Mouse (Mus musculus) MEL (cell line): ENCODE results near the gene Mtrr. TPM values are rescaled to one million over a fixed set of nuclear protein-coding genes. Genes with fewer than 3 reads are reported as not detected.

Experiments used
- DNase-seq: peaks from one replicate; pipeline ENCODE4 v3.0.0; 2011; ENCODE audit warnings: low read depth, low spot score
- H3K27ac ChIP-seq: 2 replicates; pipeline ENCODE4 v1.5.1; 2012; ENCODE audit warnings: low read depth, mild to moderate bottlenecking, control low read depth, low read length, moderate library complexity; ENCODE audit not compliant: control insufficient read depth
- H3K27me3 ChIP-seq, 2 experiments: fragments of 150-350 bp in 1 of 2; sonication (generic) in 1 of 2; 2 replicates each; pipeline ENCODE4 v1.6.1; 2012; ENCODE audit warnings: low read length in 2 of 2, mild to moderate bottlenecking in 2 of 2, improper control_type of control experiment in 1 of 2, moderate library complexity in 1 of 2; ENCODE audit not compliant: insufficient read depth in 2 of 2, control insufficient read depth in 1 of 2
- H3K36me3 ChIP-seq, 2 experiments: 2 replicates each; pipeline ENCODE4 v1.6.1; 2012 to 2014; ENCODE audit warnings: low read length in 2 of 2, improper control_type of control experiment in 1 of 2, inconsistent platforms in 1 of 2, mild to moderate bottlenecking in 1 of 2; ENCODE audit not compliant: insufficient read depth in 2 of 2, control insufficient read depth in 1 of 2
- H3K4me1 ChIP-seq, 2 experiments: fragments of 150-350 bp in 1 of 2; sonication (generic) in 1 of 2; 2 replicates each; pipeline ENCODE4 v1.6.1; 2012; ENCODE audit warnings: low read length in 2 of 2, improper control_type of control experiment in 1 of 2, mild to moderate bottlenecking in 1 of 2; ENCODE audit not compliant: insufficient read depth in 2 of 2, control insufficient read depth in 1 of 2
- H3K4me3 ChIP-seq, 2 experiments: fragments of 150-350 bp in 1 of 2; sonication (generic) in 1 of 2; 2 replicates each; pipeline ENCODE4 v1.5.1; 2012; ENCODE audit warnings: low read depth in 2 of 2, low read length in 2 of 2, mild to moderate bottlenecking in 2 of 2, moderate library complexity in 2 of 2, control low read depth in 1 of 2, improper control_type of control experiment in 1 of 2; ENCODE audit not compliant: control insufficient read depth in 1 of 2, insufficient read depth in 1 of 2
- H3K79me2 ChIP-seq: 2 replicates; pipeline ENCODE4 v1.6.1; 2012; ENCODE audit warnings: mild to moderate bottlenecking, low read length, moderate library complexity; ENCODE audit not compliant: control insufficient read depth, poor library complexity, insufficient read depth
- H3K9ac ChIP-seq: 2 replicates; pipeline ENCODE4 v1.6.1; 2012; ENCODE audit warnings: low read depth, mild to moderate bottlenecking, control low read depth, low read length, moderate library complexity; ENCODE audit not compliant: control insufficient read depth, poor library complexity, severe bottlenecking
- H3K9me3 ChIP-seq: fragments of 150-350 bp; sonication (generic); replicated peaks from 2 replicates; pipeline ENCODE4 v1.6.1; 2012; ENCODE audit warnings: mild to moderate bottlenecking, low read length, improper control_type of control experiment, moderate library complexity; ENCODE audit not compliant: insufficient read depth
- CTCF ChIP-seq, 3 experiments: IDR thresholded peaks in 2 of 3; conservative IDR thresholded peaks in 1 of 3; 2 replicates each; pipeline ENCODE4 v1.5.1; 2011 to 2012; ENCODE audit warnings: low read length in 3 of 3, low read depth in 2 of 3, mild to moderate bottlenecking in 2 of 3, improper control_type of control experiment in 1 of 3, inconsistent platforms in 1 of 3, mixed read lengths in 1 of 3, moderate library complexity in 1 of 3; ENCODE audit not compliant: control insufficient read depth in 1 of 3, insufficient read depth in 1 of 3, poor library complexity in 1 of 3, severe bottlenecking in 1 of 3
- E2F4 ChIP-seq: IDR thresholded peaks from 2 replicates; pipeline ENCODE4 v1.6.1; 2011; ENCODE audit warnings: low read depth, low read length, improper control_type of control experiment, borderline replicate concordance
- ELF1 ChIP-seq: IDR thresholded peaks from 2 replicates; pipeline ENCODE4 v1.6.1; 2014; ENCODE audit warnings: low read depth, mild to moderate bottlenecking, inconsistent platforms, low read length, improper control_type of control experiment, moderate library complexity
- EP300 ChIP-seq, 2 experiments: IDR thresholded peaks; 2 replicates each; pipeline ENCODE4 v1.6.1; 2011; ENCODE audit warnings: improper control_type of control experiment in 2 of 2, low read length in 2 of 2, low read depth in 1 of 2, mild to moderate bottlenecking in 1 of 2
- GABPA ChIP-seq: IDR thresholded peaks from 2 replicates; pipeline ENCODE4 v1.6.1; 2012; ENCODE audit warnings: low read depth, mild to moderate bottlenecking, inconsistent platforms, low read length, improper control_type of control experiment, moderate library complexity
- HCFC1 ChIP-seq: IDR thresholded peaks from 2 replicates; pipeline ENCODE4 v1.6.1; 2012; ENCODE audit warnings: low read depth, mild to moderate bottlenecking, inconsistent platforms, low read length, improper control_type of control experiment, moderate library complexity
- JUND ChIP-seq: IDR thresholded peaks from 2 replicates; pipeline ENCODE4 v1.6.1; 2011; ENCODE audit warnings: low read depth, mild to moderate bottlenecking, improper control_type of control experiment, low read length
- MXI1 ChIP-seq: IDR thresholded peaks from 2 replicates; pipeline ENCODE4 v1.6.1; 2011; ENCODE audit warnings: mild to moderate bottlenecking, low read depth, low read length, improper control_type of control experiment
- MYB ChIP-seq: IDR thresholded peaks from 2 replicates; pipeline ENCODE4 v1.6.1; 2011; ENCODE audit warnings: mild to moderate bottlenecking, low read depth, low read length, improper control_type of control experiment
- NELFE ChIP-seq: IDR thresholded peaks from 2 replicates; pipeline ENCODE4 v1.6.1; 2011; ENCODE audit warnings: low read depth, low read length, improper control_type of control experiment
- NRF1 ChIP-seq: IDR thresholded peaks from 2 replicates; pipeline ENCODE4 v1.6.1; 2014; ENCODE audit warnings: low read depth, mild to moderate bottlenecking, inconsistent platforms, low read length, improper control_type of control experiment, moderate library complexity; ENCODE audit not compliant: poor library complexity, insufficient read depth, severe bottlenecking
- POLR2A ChIP-seq, 2 experiments: IDR thresholded peaks; 2 replicates each; pipeline ENCODE4 v1.6.1; 2011 to 2012; ENCODE audit warnings: low read length in 2 of 2, mild to moderate bottlenecking in 2 of 2, control low read depth in 1 of 2, improper control_type of control experiment in 1 of 2, low read depth in 1 of 2, moderate library complexity in 1 of 2; ENCODE audit not compliant: control insufficient read depth in 1 of 2, insufficient read depth in 1 of 2, poor library complexity in 1 of 2
- POLR2AphosphoS2 ChIP-seq: IDR thresholded peaks from 2 replicates; pipeline ENCODE4 v1.6.1; 2011; ENCODE audit warnings: low read length, improper control_type of control experiment
- RAD21 ChIP-seq: IDR thresholded peaks from 2 replicates; pipeline ENCODE4 v1.6.1; 2011; ENCODE audit warnings: mild to moderate bottlenecking, low read depth, low read length, improper control_type of control experiment
- SIN3A ChIP-seq: IDR thresholded peaks from 2 replicates; pipeline ENCODE4 v1.6.1; 2012; ENCODE audit warnings: low read length, improper control_type of control experiment, inconsistent platforms
- SMC3 ChIP-seq: IDR thresholded peaks from 2 replicates; pipeline ENCODE4 v1.6.1; 2011; ENCODE audit warnings: low read depth, low read length, improper control_type of control experiment
- USF2 ChIP-seq, 2 experiments: IDR thresholded peaks; 2 replicates each; pipeline ENCODE4 v1.6.1; 2011 to 2012; ENCODE audit warnings: improper control_type of control experiment in 2 of 2, low read length in 2 of 2, borderline replicate concordance in 1 of 2, inconsistent platforms in 1 of 2, low read depth in 1 of 2, mild to moderate bottlenecking in 1 of 2; ENCODE audit not compliant: insufficient read depth in 1 of 2
- ZC3H11A ChIP-seq: IDR thresholded peaks from 2 replicates; pipeline ENCODE4 v1.6.1; 2012; ENCODE audit warnings: low read depth, mild to moderate bottlenecking, inconsistent platforms, low read length, improper control_type of control experiment
- ZKSCAN1 ChIP-seq: IDR thresholded peaks from 2 replicates; pipeline ENCODE4 v1.6.1; 2012; ENCODE audit warnings: low read depth, mild to moderate bottlenecking, inconsistent platforms, low read length, improper control_type of control experiment, moderate library complexity
- ZNF384 ChIP-seq: IDR thresholded peaks from 2 replicates; pipeline ENCODE4 v1.6.1; 2012; ENCODE audit warnings: low read depth, mild to moderate bottlenecking, inconsistent platforms, low read length, improper control_type of control experiment
- polyA plus RNA-seq, 2 experiments: library from polyadenylated mRNA; stranded (reverse) in 1 of 2; unstranded in 1 of 2; fragments of >175 nt in 1 of 2; fragments of >200 nt in 1 of 2; gene quantifications; 2 replicates each; pipeline versions ENCODE4 v1.2.1 to v1.2.4; 2012; ENCODE audit warnings: low replicate concordance in 2 of 2, low read depth in 1 of 2; ENCODE audit not compliant: insufficient read length in 2 of 2, insufficient read depth in 1 of 2, missing spikeins in 1 of 2
- total RNA-seq: library from RNA; depleted of rRNA; stranded (reverse); fragments of 300-350 nt; gene quantifications from 2 replicates; pipeline ENCODE4 v1.2.3, GENCODE M21; 2012

Mtrr gene
- total and polyA plus RNA-seq, 3 experiments: 18.0 to 20.8 TPM; not detected in 1

DNA sequence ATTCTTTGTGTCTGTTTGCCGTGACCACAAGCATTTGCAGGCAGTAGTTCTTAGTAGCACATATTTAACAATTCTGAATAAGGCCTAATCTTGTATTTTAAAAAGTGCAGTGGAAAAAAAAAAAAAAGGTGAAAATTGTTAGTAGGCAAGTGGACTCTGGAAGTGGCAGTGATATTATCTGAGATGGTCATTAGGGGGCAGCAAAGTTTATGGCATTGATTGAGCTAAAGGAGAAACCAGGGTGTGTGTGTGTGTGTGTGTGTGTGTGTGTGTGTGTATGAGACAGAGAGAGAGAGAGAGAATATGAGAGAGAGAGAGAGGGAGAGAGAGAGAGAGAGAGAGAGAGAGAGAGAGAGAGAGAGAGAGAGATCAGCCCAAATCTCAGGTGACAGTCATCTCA is 11.8 kb upstream of the Mtrr start:
- no peaks in the 10 kb centered on the region for H3K79me2 ChIP-seq
- no peak overlapping the region for H3K4me3 ChIP-seq
- no peaks in the 10 kb centered on the region for H3K27me3 ChIP-seq
- H3K27ac ChIP-seq: no peak overlapping the region
- no peak overlapping the region for H3K9ac ChIP-seq
- TF ChIP-seq RAD21 (peak; percentile 23), CTCF (IDR thresholded peaks at IDR 0.05 in 2 of 3, conservative IDR thresholded peaks at IDR 0.05 in 1 of 3; ENCODE audit: control insufficient read depth in 1 of 3, insufficient read depth in 1 of 3, low read depth in 2 of 3, low read length in 3 of 3, poor library complexity in 1 of 3, severe bottlenecking in 1 of 3) (peak in 1 of 3 experiments; percentile 26; a peak in 2 of 6 replicates), ZNF384 (peak; percentile 45), SIN3A (no peak), E2F4 (no peak)
- H3K36me3 ChIP-seq: peaks cover 0 to 4% of the 10 kb centered on the region in 2 experiments; a peak in 2 of 4 replicates
- no peaks in the 10 kb centered on the region for H3K9me3 ChIP-seq
- DNase-seq: peak; percentile 22
- H3K4me1 ChIP-seq: no peaks in the 10 kb centered on the region

DNA sequence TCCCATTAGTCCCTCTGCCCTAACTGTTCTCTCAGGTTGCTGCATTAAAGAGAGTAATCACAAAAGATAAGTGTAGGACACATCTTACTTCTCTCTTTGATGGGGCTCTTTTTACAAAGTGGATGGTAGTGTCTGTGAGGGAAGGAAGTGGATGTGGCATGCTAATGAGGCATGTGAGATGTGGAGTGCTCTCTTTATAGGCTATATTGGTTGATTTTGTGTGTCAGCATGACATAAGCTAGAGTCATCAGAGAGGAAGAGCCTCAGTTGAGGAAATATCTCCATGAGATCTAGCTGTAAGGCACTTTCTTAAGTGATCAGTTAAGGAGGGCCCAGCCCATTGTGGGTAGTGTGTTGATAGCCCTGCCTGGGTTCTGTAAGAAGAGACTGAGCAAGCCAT is 6.4 kb upstream of the Mtrr start:
- DNase-seq: no peak
- H3K4me1 ChIP-seq: no peaks in the 10 kb centered on the region
- H3K27me3 ChIP-seq: no peaks in the 10 kb centered on the region
- H3K36me3 ChIP-seq: peaks cover 2 to 4% of the 10 kb centered on the region in 2 experiments; a peak in 2 of 4 replicates
- H3K4me3 ChIP-seq: no peak overlapping the region
- H3K9ac ChIP-seq: no peak overlapping the region
- no peak overlapping the region for H3K27ac ChIP-seq
- H3K79me2 ChIP-seq: peaks cover 10% of the 10 kb centered on the region; the same call in 1 of the 2 replicates
- H3K9me3 ChIP-seq: no peaks in the 10 kb centered on the region
- no peak for TF ChIP-seq EP300 (IDR thresholded peaks at IDR 0.05; ENCODE audit: low read depth in 1 of 2, low read length in 2 of 2)
- no peak for TF ChIP-seq ELF1

- H3K9ac ChIP-seq: no peak overlapping the region
- H3K27ac ChIP-seq: no peak overlapping the region
- H3K79me2 ChIP-seq: peaks cover 25% of the 10 kb centered on the region
- TF ChIP-seq ZKSCAN1 (no peak), ELF1 (no peak), MYB (no peak), POLR2A (IDR thresholded peaks at IDR 0.05; ENCODE audit: control insufficient read depth in 1 of 2, insufficient read depth in 1 of 2, low read depth in 1 of 2, low read length in 2 of 2, poor library complexity in 1 of 2) (no peak), USF2 (IDR thresholded peaks at IDR 0.05; ENCODE audit: borderline replicate concordance in 1 of 2, insufficient read depth in 1 of 2, low read depth in 1 of 2, low read length in 2 of 2) (no peak), JUND (no peak), HCFC1 (no peak), NELFE (no peak), NRF1 (no peak), SMC3 (no peak), ZNF384 (no peak), RAD21 (no peak), CTCF (IDR thresholded peaks at IDR 0.05 in 2 of 3, conservative IDR thresholded peaks at IDR 0.05 in 1 of 3; ENCODE audit: control insufficient read depth in 1 of 3, insufficient read depth in 1 of 3, low read depth in 2 of 3, low read length in 3 of 3, poor library complexity in 1 of 3, severe bottlenecking in 1 of 3) (no peak), MXI1 (no peak), POLR2AphosphoS2 (no peak), ZC3H11A (no peak), GABPA (no peak)
- H3K9me3 ChIP-seq: no peaks in the 10 kb centered on the region
- peaks cover 4 to 9% of the 10 kb centered on the region in 2 experiments for H3K36me3 ChIP-seq
- DNase-seq: no peak
- no peak overlapping the region for H3K4me3 ChIP-seq
- no peaks in the 10 kb centered on the region for H3K27me3 ChIP-seq
- H3K4me1 ChIP-seq: peaks cover 0 to 2% of the 10 kb centered on the region in 2 experiments; a peak in 1 of 4 replicates
These were observed 3.5 kb upstream of the Mtrr start for GRCm38 (mm10) chr13:68585441-68585840.
